Mouse (Mus musculus) ES-E14 (cell line): ENCODE results near the gene Lrguk. TPM values are rescaled to one million over a fixed set of nuclear protein-coding genes. Genes with fewer than 3 reads are reported as not detected.

Source experiments
- DNase-seq: peaks from one replicate; pipeline ENCODE4 v3.0.0-alpha.2; 2013; ENCODE audit warnings: low read depth, low spot score
- H3K27ac ChIP-seq: 2 replicates; pipeline ENCODE4 v1.5.1; 2012; ENCODE audit warnings: low read depth, mild to moderate bottlenecking, low read length, moderate library complexity, mixed read lengths; ENCODE audit not compliant: poor library complexity, insufficient read depth, severe bottlenecking
- H3K36me3 ChIP-seq: 2 replicates; pipeline ENCODE4 v1.6.1; 2012; ENCODE audit warnings: mild to moderate bottlenecking, low read length, moderate library complexity, mixed read lengths; ENCODE audit not compliant: control insufficient read depth, poor library complexity, insufficient read depth, severe bottlenecking
- H3K4me1 ChIP-seq, 2 experiments: fragments of 150-350 bp in 1 of 2; sonication (generic) in 1 of 2; 2 replicates each; pipeline ENCODE4 v1.6.1; 2012; ENCODE audit warnings: low read length in 2 of 2, mild to moderate bottlenecking in 1 of 2, mixed read lengths in 1 of 2; ENCODE audit not compliant: control insufficient read depth in 2 of 2, insufficient read depth in 2 of 2, poor library complexity in 1 of 2
- H3K4me3 ChIP-seq, 2 experiments: fragments of 150-350 bp in 1 of 2; sonication (generic) in 1 of 2; 2 replicates each; pipeline ENCODE4 v1.5.1; 2012; ENCODE audit warnings: low read length in 2 of 2, low read depth in 1 of 2, mild to moderate bottlenecking in 1 of 2, mixed read lengths in 1 of 2; ENCODE audit not compliant: insufficient read depth in 1 of 2, poor library complexity in 1 of 2, severe bottlenecking in 1 of 2
- H3K9ac ChIP-seq: 2 replicates; pipeline ENCODE4 v1.6.1; 2012; ENCODE audit warnings: low read depth, mild to moderate bottlenecking, low read length, mixed read lengths; ENCODE audit not compliant: poor library complexity, insufficient read depth, severe bottlenecking
- H3K9me3 ChIP-seq: fragments of 150-350 bp; sonication (generic); 2 replicates; pipeline ENCODE4 v1.6.1; 2012; ENCODE audit warnings: low read depth, mild to moderate bottlenecking, low read length; ENCODE audit not compliant: control insufficient read depth, insufficient read depth
- CHD2 ChIP-seq: IDR thresholded peaks from 2 replicates; pipeline ENCODE4 v1.6.1; 2014; ENCODE audit warnings: mild to moderate bottlenecking, low read depth, low read length, inconsistent platforms
- HCFC1 ChIP-seq: IDR thresholded peaks from 2 replicates; pipeline ENCODE4 v1.6.1; 2012; ENCODE audit warnings: low read length, inconsistent platforms, borderline replicate concordance; ENCODE audit not compliant: insufficient read depth
- MAFK ChIP-seq: IDR thresholded peaks from 2 replicates; pipeline ENCODE4 v1.6.1; 2014; ENCODE audit warnings: mild to moderate bottlenecking, low read depth, low read length, inconsistent platforms; ENCODE audit not compliant: insufficient read depth
- ZC3H11A ChIP-seq: IDR thresholded peaks from 2 replicates; pipeline ENCODE4 v1.6.1; 2012; ENCODE audit warnings: low read depth, mild to moderate bottlenecking, inconsistent platforms, low read length, borderline replicate concordance
- ZNF384 ChIP-seq: IDR thresholded peaks from 2 replicates; pipeline ENCODE4 v1.6.1; 2012; ENCODE audit warnings: low read depth, low read length, inconsistent platforms
- in situ Hi-C, 2 experiments: fragments of 600-800 bp; cut with MboI; formaldehyde crosslinking; loops; one replicate each; pipeline ENCODE4 v1.15.1; 2025; ENCODE audit warnings: low sequenced_read_pairs in 2 of 2, inconsistent platforms in 1 of 2; ENCODE audit not compliant: unreplicated experiment in 2 of 2
- total RNA-seq: library from RNA; depleted of rRNA; stranded (reverse); fragments of 300-350 nt; gene quantifications from 2 replicates; pipeline ENCODE4 v1.2.3, GENCODE M21; 2012

The Lrguk gene
- total RNA-seq, 1 experiment: 2.0 TPM

DNA sequence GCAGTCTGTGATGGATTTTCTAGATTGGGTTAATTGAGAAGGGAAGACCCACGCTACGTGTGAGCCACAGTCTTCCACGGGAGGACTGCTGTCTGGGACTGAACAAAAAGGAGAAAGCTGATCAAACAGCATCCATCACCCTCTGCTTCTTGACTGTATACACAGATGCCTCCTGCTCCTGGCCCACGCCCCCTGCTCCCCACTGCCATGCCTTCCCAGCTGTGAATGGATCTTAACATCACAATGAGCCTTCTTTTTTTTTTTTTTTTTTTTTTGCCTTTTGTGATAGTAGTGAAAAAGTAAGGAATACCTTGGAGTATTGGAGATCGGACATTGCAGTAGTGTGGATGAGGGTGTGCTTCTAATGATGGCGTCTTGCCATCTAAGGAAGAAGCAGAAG is 35.4 kb upstream of the Lrguk start:
- H3K4me3 ChIP-seq: no peak overlapping the region
- DNase-seq: no peak
- TF ChIP-seq CHD2 (no peak), MAFK (no peak), ZNF384 (peak; percentile 90)
- no peak overlapping the region for H3K27ac ChIP-seq
- peaks cover 2 to 17% of the 10 kb centered on the region in 2 experiments; a peak in 3 of 4 replicates for H3K4me1 ChIP-seq
- in situ Hi-C loops: no loop called here
- no peaks in the 10 kb centered on the region for H3K36me3 ChIP-seq
- no peak overlapping the region for H3K9ac ChIP-seq
- no peaks in the 10 kb centered on the region for H3K9me3 ChIP-seq

DNA sequence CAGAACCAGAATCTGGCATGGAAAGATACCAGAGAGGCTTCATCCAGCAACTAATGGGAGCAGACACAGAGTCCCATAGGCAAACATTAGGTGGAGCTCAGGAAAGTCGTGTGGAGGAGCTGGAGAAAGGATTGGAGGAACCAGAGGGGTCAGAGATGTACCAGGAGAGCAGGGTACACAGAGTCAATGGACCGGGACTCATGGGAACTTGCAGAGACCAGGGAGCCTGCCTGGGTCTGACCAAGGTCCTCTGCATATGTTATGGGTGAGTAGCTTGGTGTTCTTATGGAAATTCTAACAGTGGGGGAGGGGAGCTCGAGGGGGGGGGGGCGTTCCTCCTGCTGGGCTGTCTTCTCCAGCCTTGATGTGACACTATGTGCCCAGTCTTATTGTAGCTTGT is 30.7 kb upstream of the Lrguk start:
- no peaks in the 10 kb centered on the region for H3K36me3 ChIP-seq
- H3K9me3 ChIP-seq: no peaks in the 10 kb centered on the region
- peaks cover 2 to 6% of the 10 kb centered on the region in 2 experiments; a peak in 3 of 4 replicates for H3K4me1 ChIP-seq
- no peak overlapping the region for H3K4me3 ChIP-seq
- DNase-seq: no peak
- in situ Hi-C loops: no loop called here
- H3K9ac ChIP-seq: no peak overlapping the region
- TF ChIP-seq CHD2: no peak
- TF ChIP-seq MAFK: no peak
- TF ChIP-seq ZC3H11A: no peak
- no peak for TF ChIP-seq ZNF384
- TF ChIP-seq HCFC1: no peak
- no peak overlapping the region for H3K27ac ChIP-seq

DNA sequence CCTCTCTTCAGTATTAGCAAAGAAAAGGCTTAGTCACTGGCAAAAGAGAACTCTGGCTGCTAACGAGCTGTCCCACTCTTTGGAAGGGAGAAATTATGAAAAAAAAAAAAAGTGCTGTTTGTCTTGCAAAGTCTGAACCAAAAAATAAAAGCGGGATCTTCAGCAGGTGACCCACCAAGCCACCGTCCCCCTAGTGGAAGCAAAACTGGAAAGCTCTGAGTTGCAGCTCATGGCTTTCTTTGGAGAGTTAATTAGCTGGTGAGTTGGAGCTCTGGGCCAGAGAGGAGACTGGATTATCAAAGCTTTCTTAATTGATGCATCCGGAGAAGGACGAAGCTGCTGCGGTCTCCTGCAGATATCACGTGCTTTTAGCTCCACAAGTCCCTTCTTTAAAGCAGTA is 29.7 kb upstream of the Lrguk start:
- in situ Hi-C loops: no loop called here
- Histone ChIP-seq H3K4me1 (peaks cover 2 to 4% of the 10 kb centered on the region in 2 experiments; a peak in 3 of 4 replicates), H3K9me3 (no peaks in the 10 kb centered on the region), H3K4me3 (no peak overlapping the region), H3K36me3 (no peaks in the 10 kb centered on the region), H3K9ac (no peak overlapping the region), H3K27ac (no peak overlapping the region)
- TF ChIP-seq ZC3H11A (no peak), ZNF384 (no peak), MAFK (no peak), HCFC1 (no peak), CHD2 (no peak)
- DNase-seq: no peak

DNA sequence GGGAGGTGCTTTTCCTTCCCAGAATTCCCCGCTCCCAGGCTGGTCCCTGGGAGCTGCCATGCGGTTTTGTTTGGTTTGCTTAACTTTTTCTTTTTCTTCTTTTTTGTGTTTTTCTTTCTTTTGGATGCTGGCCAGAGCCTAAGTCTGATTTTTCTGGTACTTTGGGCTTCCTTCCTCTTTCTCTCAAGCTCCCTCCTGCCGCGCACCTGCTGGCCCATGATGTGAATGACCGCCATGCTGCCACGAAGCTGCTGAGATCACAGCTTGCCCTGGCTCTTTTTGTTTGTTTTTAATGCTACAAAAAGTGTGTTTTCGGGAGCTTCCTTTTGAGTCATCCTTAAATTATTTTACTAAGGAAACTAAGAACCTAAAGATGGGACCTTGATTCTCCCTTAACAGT is 28.6 kb upstream of the Lrguk start:
- in situ Hi-C loops: no loop called here

DNA sequence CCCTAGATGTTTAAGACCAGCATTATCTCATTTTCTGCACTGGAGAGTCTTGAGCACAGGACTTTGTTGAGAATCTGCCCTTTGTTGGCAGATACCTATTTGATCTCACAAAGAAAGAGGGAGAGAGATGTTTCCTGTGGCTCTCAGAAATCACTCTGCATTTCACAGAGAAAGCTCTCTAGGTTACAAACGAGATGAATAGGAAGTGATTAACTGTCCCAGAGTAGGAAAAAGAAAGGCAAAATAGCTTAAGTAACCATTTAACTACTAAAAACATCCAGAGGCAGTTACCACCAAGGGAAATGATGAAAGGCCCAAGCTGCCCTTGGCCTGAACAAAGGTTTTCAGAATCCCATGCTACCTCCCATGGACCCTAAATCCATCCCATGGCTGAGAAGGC is 26.2 kb upstream of the Lrguk start:
- Histone ChIP-seq H3K27ac (no peak overlapping the region), H3K4me1 (peaks cover 2 to 4% of the 10 kb centered on the region in 2 experiments; a peak in 3 of 4 replicates), H3K9ac (no peak overlapping the region), H3K9me3 (no peaks in the 10 kb centered on the region), H3K4me3 (no peak overlapping the region), H3K36me3 (no peaks in the 10 kb centered on the region)
- in situ Hi-C loops: no loop called here
- no peak for TF ChIP-seq ZNF384
- no peak for TF ChIP-seq MAFK
- TF ChIP-seq HCFC1: no peak
- no peak for TF ChIP-seq ZC3H11A
- no peak for TF ChIP-seq CHD2
- peak; percentile 33 for DNase-seq

More for the DNA sequence above, 28.6 kb upstream of the Lrguk start:
- no peaks in the 10 kb centered on the region for H3K9me3 ChIP-seq
- H3K27ac ChIP-seq: no peak overlapping the region
- TF ChIP-seq ZC3H11A (no peak), MAFK (no peak), CHD2 (no peak), HCFC1 (no peak), ZNF384 (no peak)
- H3K36me3 ChIP-seq: no peaks in the 10 kb centered on the region
- no peak overlapping the region for H3K9ac ChIP-seq
- peaks cover 2 to 4% of the 10 kb centered on the region in 2 experiments; a peak in 3 of 4 replicates for H3K4me1 ChIP-seq
- no peak overlapping the region for H3K4me3 ChIP-seq
- DNase-seq: no peak
